Mouse (Mus musculus): ENCODE data around the gene Tcf7l1. TPM values are rescaled to one million over a fixed set of nuclear protein-coding genes. Genes with fewer than 3 reads are reported as not detected.

Tcf7l1 gene
- total and polyA plus RNA-seq, 2 experiments from 2014 or later = 3.1 to 5.8 TPM

DNA sequence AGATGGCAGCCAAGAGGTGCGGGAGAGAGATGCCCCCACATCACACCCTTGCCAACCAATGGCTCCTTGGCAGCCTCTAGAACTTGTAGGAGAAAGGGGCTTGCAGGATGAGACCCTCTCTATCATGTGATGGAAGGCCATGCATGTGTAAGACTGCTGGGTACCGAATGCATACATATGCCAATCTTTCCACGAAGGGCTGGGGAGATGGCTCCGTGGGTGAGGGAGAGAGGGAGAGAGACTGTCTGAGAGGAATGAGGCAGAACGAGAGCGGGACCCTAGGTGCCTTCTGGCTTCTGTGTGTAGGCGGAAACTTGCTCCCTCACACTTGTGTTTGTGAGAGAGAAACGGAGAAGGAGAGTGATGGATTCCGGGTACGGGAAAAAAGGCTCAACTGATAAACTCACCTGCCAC lies 94.3 kb downstream of the Tcf7l1 start:
- TF ChIP-seq CTCF (IDR thresholded peaks at IDR 0.05) = no peak
- H3K9me3 ChIP-seq (ENCODE audit: low read length) = no peaks in the 10 kb centered on the region
- H3K9ac ChIP-seq (replicated peaks; ENCODE audit: low read length, poor library complexity, severe bottlenecking) = no peak overlapping the region
- whole genome bisulfite sequencing = 74% methylated on average over 10 of the region's 10 CpGs
- ATAC-seq (ENCODE audit: low FRiP score) (no peak), DNase-seq (ENCODE audit: low spot score) (no peak)
- H3K27ac ChIP-seq (ENCODE audit: low read depth, low read length) = no peak overlapping the region
- H3K27me3 ChIP-seq (ENCODE audit: insufficient read depth, low read length) = no peaks in the 10 kb centered on the region
- no peak overlapping the region for H3K4me3 ChIP-seq (ENCODE audit: low read depth, low read length)
- no peak overlapping the region for H3K4me2 ChIP-seq (ENCODE audit: low read depth, low read length, poor library complexity, severe bottlenecking)
- no peaks in the 10 kb centered on the region for H3K36me3 ChIP-seq (ENCODE audit: insufficient read depth, low read length)
- H3K4me1 ChIP-seq (ENCODE audit: insufficient read depth, low read length) = no peaks in the 10 kb centered on the region

DNA sequence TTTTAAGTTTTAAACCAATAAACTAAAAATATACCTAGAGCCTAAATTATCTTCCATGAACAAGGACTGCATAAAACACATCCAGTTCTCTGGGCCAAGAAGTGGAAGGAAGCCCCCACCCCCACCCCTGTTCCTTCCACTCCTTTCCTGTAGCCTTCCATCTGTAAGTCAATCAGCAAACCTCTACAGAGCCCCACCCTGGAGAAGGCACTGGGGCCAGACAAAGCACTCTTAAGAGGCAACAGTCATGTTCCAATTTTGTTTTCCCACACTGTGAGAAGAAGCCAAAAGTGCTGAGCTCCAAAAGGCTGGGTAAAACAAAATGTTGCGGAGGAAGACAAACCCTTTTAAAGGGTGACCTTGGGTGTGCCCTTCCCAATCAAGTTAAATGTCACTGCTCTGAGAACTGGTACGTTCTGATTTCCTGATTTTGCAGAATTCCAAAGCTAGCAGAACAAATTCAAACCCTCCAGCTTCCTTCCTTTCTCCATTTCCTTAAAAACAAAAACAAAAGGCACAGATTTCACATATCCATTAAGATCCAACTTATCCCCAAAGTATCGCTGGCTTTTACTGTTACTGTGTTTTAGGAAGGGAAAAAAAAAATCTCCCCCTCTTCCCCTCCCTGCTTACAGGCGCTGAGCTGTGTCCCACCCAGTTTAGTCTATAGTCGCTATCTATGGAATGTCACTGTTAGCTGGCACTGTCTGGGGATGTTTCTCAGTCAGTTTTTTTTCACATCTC lies 94.8 kb downstream of the Tcf7l1 start:
- Histone ChIP-seq H3K27ac (ENCODE audit: low read depth, low read length) (no peak overlapping the region), H3K9ac (replicated peaks; ENCODE audit: low read length, poor library complexity, severe bottlenecking) (no peak overlapping the region), H3K4me3 (ENCODE audit: low read depth, low read length) (no peak overlapping the region), H3K4me2 (ENCODE audit: low read depth, low read length, poor library complexity, severe bottlenecking) (no peak overlapping the region), H3K4me1 (ENCODE audit: insufficient read depth, low read length) (no peaks in the 10 kb centered on the region), H3K36me3 (ENCODE audit: insufficient read depth, low read length) (no peaks in the 10 kb centered on the region), H3K9me3 (ENCODE audit: low read length) (no peaks in the 10 kb centered on the region), H3K27me3 (ENCODE audit: insufficient read depth, low read length) (no peaks in the 10 kb centered on the region)
- TF ChIP-seq CTCF (IDR thresholded peaks at IDR 0.05) = no peak
- DNase-seq (ENCODE audit: low spot score) (no peak), ATAC-seq (ENCODE audit: low FRiP score) (no peak)
- 65% methylated on average over 5 of the region's 5 CpGs for WGBS

DNA sequence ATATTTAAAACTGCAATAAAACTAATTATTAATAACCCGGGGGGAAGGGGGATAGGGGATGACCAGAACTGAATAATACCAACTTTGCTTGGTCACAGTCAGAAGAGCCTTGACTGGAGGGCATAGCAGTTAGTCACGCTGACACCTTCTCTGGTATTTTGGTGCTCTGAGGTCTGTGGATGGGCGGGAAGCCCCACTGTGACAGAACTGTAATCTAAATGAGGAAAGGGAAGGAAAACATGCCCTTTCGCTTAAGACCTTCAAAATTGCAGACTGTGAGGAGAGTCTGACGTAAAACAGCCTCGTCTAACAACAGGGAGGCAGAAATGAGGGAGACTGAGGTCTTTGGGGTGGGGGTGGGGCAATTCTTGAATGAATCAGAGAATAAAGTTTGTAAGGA lies 96.6 kb downstream of the Tcf7l1 start:
- ATAC-seq (ENCODE audit: low FRiP score) = no peak

DNA sequence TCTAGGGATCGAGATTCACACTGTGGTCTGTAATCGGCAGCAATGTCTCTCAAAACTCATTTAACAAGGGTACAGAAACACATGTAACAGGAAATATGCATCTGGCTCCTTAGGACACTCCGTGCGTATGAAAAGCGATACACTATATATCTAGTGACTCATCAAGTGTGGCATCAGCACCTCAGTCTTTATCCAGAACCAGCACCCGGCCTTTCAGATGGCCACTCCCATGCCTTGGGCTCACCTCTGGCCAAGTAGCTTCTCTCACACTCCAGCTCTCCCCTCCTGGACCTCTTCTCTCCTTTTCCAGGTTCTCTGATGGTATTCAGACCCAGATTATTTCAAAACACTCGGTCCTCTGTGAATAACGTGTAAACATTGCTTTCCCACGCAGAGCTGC lies 97.5 kb downstream of the Tcf7l1 start:
- no peaks in the 10 kb centered on the region for H3K9me3 ChIP-seq (ENCODE audit: low read length)
- no peak for ATAC-seq (ENCODE audit: low FRiP score)
- 89% methylated on average over 9 of the region's 9 CpGs for WGBS

More for the DNA sequence above, 96.6 kb downstream of the Tcf7l1 start:
- Histone ChIP-seq H3K4me1 (ENCODE audit: insufficient read depth, low read length) (no peaks in the 10 kb centered on the region), H3K4me3 (ENCODE audit: low read depth, low read length) (no peak overlapping the region), H3K27ac (ENCODE audit: low read depth, low read length) (no peak overlapping the region), H3K9ac (replicated peaks; ENCODE audit: low read length, poor library complexity, severe bottlenecking) (no peak overlapping the region), H3K4me2 (ENCODE audit: low read depth, low read length, poor library complexity, severe bottlenecking) (no peak overlapping the region), H3K36me3 (ENCODE audit: insufficient read depth, low read length) (no peaks in the 10 kb centered on the region), H3K27me3 (ENCODE audit: insufficient read depth, low read length) (no peaks in the 10 kb centered on the region), H3K9me3 (ENCODE audit: low read length) (no peaks in the 10 kb centered on the region)
- DNase-seq (ENCODE audit: low spot score) = no peak
- 80% methylated on average over 6 of the region's 6 CpGs for WGBS
- no peak for TF ChIP-seq CTCF (IDR thresholded peaks at IDR 0.05)

DNA sequence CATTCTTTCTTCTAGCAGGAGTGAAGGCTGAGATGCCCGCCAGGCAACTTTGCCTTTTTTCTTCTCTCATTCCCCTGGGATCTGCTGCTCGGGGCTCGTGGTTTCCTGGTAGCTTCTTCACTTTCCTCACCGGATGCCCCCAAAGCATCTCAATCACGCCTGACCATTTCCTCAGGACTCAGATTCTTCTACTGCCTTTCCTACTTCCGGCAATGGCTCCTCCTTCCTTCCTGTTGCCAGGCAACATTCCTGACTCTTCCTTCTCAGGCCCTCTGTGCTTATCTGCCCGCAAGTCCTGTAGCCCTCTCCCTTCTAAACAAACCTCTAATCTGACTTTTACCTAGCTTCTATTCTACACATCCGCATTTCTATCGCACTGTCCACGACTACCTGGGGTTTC lies 98.5 kb downstream of the Tcf7l1 start:
- no peaks in the 10 kb centered on the region for H3K4me1 ChIP-seq (ENCODE audit: insufficient read depth, low read length)
- no peak overlapping the region for H3K9ac ChIP-seq (replicated peaks; ENCODE audit: low read length, poor library complexity, severe bottlenecking)
- DNase-seq (ENCODE audit: low spot score) (no peak), ATAC-seq (ENCODE audit: low FRiP score) (0 out of 2 replicates have a peak, but pooled peaks have one; percentile 5)
- no peaks in the 10 kb centered on the region for H3K36me3 ChIP-seq (ENCODE audit: insufficient read depth, low read length)
- H3K27ac ChIP-seq (ENCODE audit: low read depth, low read length) = no peak overlapping the region
- no peak overlapping the region for H3K4me2 ChIP-seq (ENCODE audit: low read depth, low read length, poor library complexity, severe bottlenecking)
- no peak for TF ChIP-seq CTCF (IDR thresholded peaks at IDR 0.05)
- WGBS = 70% methylated on average over 10 of the region's 10 CpGs
- H3K4me3 ChIP-seq (ENCODE audit: low read depth, low read length) = no peak overlapping the region
- H3K27me3 ChIP-seq (ENCODE audit: insufficient read depth, low read length) = no peaks in the 10 kb centered on the region
- H3K9me3 ChIP-seq (ENCODE audit: low read length) = no peaks in the 10 kb centered on the region

More for the DNA sequence above, 97.5 kb downstream of the Tcf7l1 start:
- Histone ChIP-seq H3K4me2 (ENCODE audit: low read depth, low read length, poor library complexity, severe bottlenecking) (no peak overlapping the region), H3K4me3 (ENCODE audit: low read depth, low read length) (no peak overlapping the region), H3K4me1 (ENCODE audit: insufficient read depth, low read length) (no peaks in the 10 kb centered on the region), H3K27ac (ENCODE audit: low read depth, low read length) (no peak overlapping the region), H3K9ac (replicated peaks; ENCODE audit: low read length, poor library complexity, severe bottlenecking) (no peak overlapping the region), H3K27me3 (ENCODE audit: insufficient read depth, low read length) (no peaks in the 10 kb centered on the region), H3K36me3 (ENCODE audit: insufficient read depth, low read length) (no peaks in the 10 kb centered on the region)
- TF ChIP-seq CTCF (IDR thresholded peaks at IDR 0.05) = no peak
- DNase-seq (ENCODE audit: low spot score) = no peak

DNA sequence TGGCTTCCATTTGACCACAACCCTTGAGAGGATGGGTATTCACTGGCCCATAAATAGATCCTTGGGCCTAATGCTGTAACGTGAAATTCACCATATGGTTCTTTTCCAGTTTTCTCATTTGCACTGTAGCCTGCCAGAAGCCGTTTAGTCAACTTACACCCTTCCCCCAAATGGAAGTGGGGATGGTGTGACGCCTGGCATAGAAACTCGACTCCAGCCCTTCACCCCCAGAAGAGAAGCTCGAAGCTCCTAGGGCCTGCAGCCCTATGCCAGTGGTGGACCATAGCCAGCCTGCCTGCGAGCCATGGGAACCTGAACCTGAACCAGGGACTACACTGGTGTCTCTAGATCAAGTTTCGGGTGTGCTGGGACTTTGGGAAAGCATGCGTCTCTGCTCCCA lies 99.1 kb downstream of the Tcf7l1 start:
- no peaks in the 10 kb centered on the region for H3K4me1 ChIP-seq (ENCODE audit: insufficient read depth, low read length)
- ATAC-seq (ENCODE audit: low FRiP score) = no peak
- H3K9ac ChIP-seq (replicated peaks; ENCODE audit: low read length, poor library complexity, severe bottlenecking) = no peak overlapping the region
- H3K9me3 ChIP-seq (ENCODE audit: low read length) = no peaks in the 10 kb centered on the region
- no peak overlapping the region for H3K27ac ChIP-seq (ENCODE audit: low read depth, low read length)
- no peaks in the 10 kb centered on the region for H3K27me3 ChIP-seq (ENCODE audit: insufficient read depth, low read length)
- H3K36me3 ChIP-seq (ENCODE audit: insufficient read depth, low read length) = no peaks in the 10 kb centered on the region
- no peak for DNase-seq (ENCODE audit: low spot score)
- no peak for TF ChIP-seq CTCF (IDR thresholded peaks at IDR 0.05)
- H3K4me2 ChIP-seq (ENCODE audit: low read depth, low read length, poor library complexity, severe bottlenecking) = no peak overlapping the region
- H3K4me3 ChIP-seq (ENCODE audit: low read depth, low read length) = no peak overlapping the region
- 86% methylated on average over 8 of the region's 8 CpGs for WGBS

Data from midbrain, postnatal 0 days (tissue).